Mouse (Mus musculus) liver, adult 2 months (tissue): ENCODE measurements at regions not wholly inside any gene's neighbourhood (a gene's known extent, or its start where the extent isn't known, plus 50 kb on each side); places are given as distances from the start of the nearest gene placed in this dataset.
"Not testable (repeated sequence)": the region's sequence is repeated elsewhere in the genome, so short reads cannot be mapped to it uniquely, and the experiment has no call there.

ENCODE experiments used
- DNase-seq: peaks from one replicate; pipeline ENCODE4 v3.0.0-alpha.2; 2011; ENCODE audit warnings: low read depth, low spot score; ENCODE audit errors: extremely low read depth
- H3K27ac ChIP-seq: fragments of 200-500 bp; replicated peaks from 2 replicates; pipeline ENCODE4 v1.5.1; 2012; ENCODE audit warnings: low read depth, mild to moderate bottlenecking, control low read depth, inconsistent platforms, low read length; ENCODE audit not compliant: insufficient read depth
- H3K27me3 ChIP-seq: fragments of 200-500 bp; 2 replicates; pipeline ENCODE4 v1.6.1; 2012; ENCODE audit warnings: mild to moderate bottlenecking, moderate library complexity, low read length, inconsistent platforms; ENCODE audit not compliant: control insufficient read depth, insufficient read depth
- H3K36me3 ChIP-seq: fragments of 200-500 bp; 2 replicates; pipeline ENCODE4 v1.6.1; 2012; ENCODE audit warnings: low read length, inconsistent platforms; ENCODE audit not compliant: control insufficient read depth, insufficient read depth
- H3K4me1 ChIP-seq: fragments of 200-500 bp; 2 replicates; pipeline ENCODE4 v1.6.1; 2011; ENCODE audit warnings: low read length; ENCODE audit not compliant: control insufficient read depth, insufficient read depth
- H3K4me3 ChIP-seq: fragments of 200-500 bp; 2 replicates; pipeline ENCODE4 v1.5.1; 2011; ENCODE audit warnings: low read depth, mild to moderate bottlenecking, control low read depth, low read length, moderate library complexity; ENCODE audit not compliant: insufficient read depth
- H3K79me2 ChIP-seq: fragments of 200-500 bp; 2 replicates; pipeline ENCODE4 v1.6.1; 2012; ENCODE audit warnings: inconsistent platforms, mild to moderate bottlenecking, low read length, moderate library complexity; ENCODE audit not compliant: control insufficient read depth, insufficient read depth
- H3K9ac ChIP-seq: fragments of 200-500 bp; 2 replicates; pipeline ENCODE4 v1.6.1; 2012; ENCODE audit warnings: low read depth, mild to moderate bottlenecking, control low read depth, inconsistent platforms, low read length
- CTCF ChIP-seq: fragments of 200-500 bp; IDR thresholded peaks from 2 replicates; pipeline ENCODE4 v1.5.1; 2011; ENCODE audit warnings: low read depth, low read length, control low read depth
- POLR2A ChIP-seq: fragments of 200-500 bp; IDR thresholded peaks from 2 replicates; pipeline ENCODE4 v1.6.1; 2011; ENCODE audit warnings: low read length, control low read depth; ENCODE audit not compliant: insufficient read depth; ENCODE audit errors: extremely low read depth
- WGBS: fragments of 180-500 bp; shearing (Covaris S2); methylation state at CpG from one replicate; pipeline ENCODE4 v1.1.7; 2018; 5-methylcytosine and 5-hydroxymethylcytosine counted together

GRCm38 (mm10) chr6:73587686-73588085, 118.2 kb upstream of the 4931417E11Rik start:
- DNase-seq = no peak
- Histone ChIP-seq H3K36me3 (no peaks in the 10 kb centered on the region), H3K9ac (no peak overlapping the region), H3K27ac (no peak overlapping the region), H3K4me3 (no peak overlapping the region), H3K79me2 (no peaks in the 10 kb centered on the region), H3K27me3 (no peaks in the 10 kb centered on the region), H3K4me1 (no peaks in the 10 kb centered on the region)
- TF ChIP-seq POLR2A = no peak
- no peak for TF ChIP-seq CTCF
- 66% methylated on average over 2 of the region's 2 CpGs for WGBS

- no peak for DNase-seq
- no peaks in the 10 kb centered on the region for H3K79me2 ChIP-seq
- TF ChIP-seq POLR2A = no peak
- no peak for TF ChIP-seq CTCF
- no peak overlapping the region for H3K4me3 ChIP-seq
- H3K27ac ChIP-seq = no peak overlapping the region
- H3K36me3 ChIP-seq = no peaks in the 10 kb centered on the region
- no peaks in the 10 kb centered on the region for H3K27me3 ChIP-seq
- 67% methylated on average over 2 of the region's 2 CpGs for WGBS
- no peaks in the 10 kb centered on the region for H3K4me1 ChIP-seq
- no peak overlapping the region for H3K9ac ChIP-seq
These were observed 107.2 kb upstream of the 4931417E11Rik start for GRCm38 (mm10) chr6:73576708-73577107.

GRCm38 (mm10) chr6:73560000-73560399, 90.5 kb upstream of the 4931417E11Rik start:
- no peaks in the 10 kb centered on the region for H3K36me3 ChIP-seq
- H3K4me3 ChIP-seq = no peak overlapping the region
- 67% methylated on average over 2 of the region's 2 CpGs for WGBS
- H3K9ac ChIP-seq = no peak overlapping the region
- TF ChIP-seq POLR2A = no peak
- TF ChIP-seq CTCF = no peak
- H3K4me1 ChIP-seq = no peaks in the 10 kb centered on the region
- no peaks in the 10 kb centered on the region for H3K79me2 ChIP-seq
- H3K27me3 ChIP-seq = no peaks in the 10 kb centered on the region
- no peak overlapping the region for H3K27ac ChIP-seq
- no peak for DNase-seq

GRCm38 (mm10) chr6:73530559-73530958, 61.1 kb upstream of the 4931417E11Rik start:
- Histone ChIP-seq H3K27ac (no peak overlapping the region), H3K9ac (no peak overlapping the region), H3K36me3 (no peaks in the 10 kb centered on the region), H3K4me1 (no peaks in the 10 kb centered on the region), H3K4me3 (no peak overlapping the region), H3K79me2 (no peaks in the 10 kb centered on the region), H3K27me3 (no peaks in the 10 kb centered on the region)
- DNase-seq = no peak
- TF ChIP-seq CTCF (no peak), POLR2A (no peak)
- 85% methylated on average over 1 of the region's 1 CpGs for WGBS

- Histone ChIP-seq H3K9ac (no peak overlapping the region), H3K27ac (no peak overlapping the region), H3K79me2 (no peaks in the 10 kb centered on the region), H3K4me1 (no peaks in the 10 kb centered on the region), H3K27me3 (no peaks in the 10 kb centered on the region), H3K36me3 (no peaks in the 10 kb centered on the region), H3K4me3 (no peak overlapping the region)
- WGBS = 88% methylated on average over 1 of the region's 1 CpGs
- DNase-seq = no peak
- TF ChIP-seq CTCF (no peak), POLR2A (no peak)
These were observed 60.6 kb upstream of the 4931417E11Rik start for GRCm38 (mm10) chr6:73530098-73530497.

- H3K27ac ChIP-seq = no peak overlapping the region
- H3K4me1 ChIP-seq = no peaks in the 10 kb centered on the region
- WGBS = 56% methylated on average over 9 of the region's 9 CpGs
- no peak for TF ChIP-seq POLR2A
- no peak for TF ChIP-seq CTCF
- H3K4me3 ChIP-seq = no peak overlapping the region
- no peak overlapping the region for H3K9ac ChIP-seq
- H3K27me3 ChIP-seq = no peaks in the 10 kb centered on the region
- peak; percentile 5 for DNase-seq
- H3K79me2 ChIP-seq = no peaks in the 10 kb centered on the region
- H3K36me3 ChIP-seq = no peaks in the 10 kb centered on the region
These were observed 54.2 kb upstream of the 4931417E11Rik start for GRCm38 (mm10) chr6:73523658-73524057.

GRCm38 (mm10) chr6:73519894-73520293, 50.4 kb upstream of the 4931417E11Rik start:
- H3K79me2 ChIP-seq, H3K4me3 ChIP-seq, H3K27me3 ChIP-seq, H3K27ac ChIP-seq, H3K36me3 ChIP-seq, DNase-seq, H3K4me1 ChIP-seq, H3K9ac ChIP-seq: not testable (repeated sequence)
- 77% methylated on average over 4 of the region's 4 CpGs for WGBS
